Mouse (Mus musculus): ENCODE data around the gene Klhl7.

Gene Klhl7

GRCm38 (mm10) chr5:24181514-24182295 lies 81.3 kb downstream of the Klhl7 start:
- no peak for DNase-seq

DNA sequence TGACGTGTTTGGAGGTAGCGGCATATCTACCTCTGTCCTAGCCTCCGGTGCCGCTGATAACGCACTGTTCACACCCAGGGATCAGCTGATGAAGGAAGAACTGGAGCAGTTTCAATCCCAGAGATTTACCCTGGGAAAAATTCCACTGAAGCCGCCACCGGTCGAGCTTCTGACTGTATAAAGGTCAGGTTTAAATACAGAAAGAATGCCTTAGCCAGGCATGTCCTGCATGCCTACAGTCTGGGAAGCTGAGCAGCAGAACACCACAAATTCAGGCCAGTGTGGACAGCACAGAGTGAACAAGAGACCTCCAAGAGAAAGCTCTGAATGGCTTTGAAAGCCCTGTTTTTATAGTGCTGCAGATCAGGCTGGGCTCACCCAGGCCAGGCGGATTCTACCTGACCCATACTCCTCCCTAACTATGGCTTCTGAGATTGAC lies 81.9 kb downstream of the Klhl7 start:
- DNase-seq, result no peak

DNA sequence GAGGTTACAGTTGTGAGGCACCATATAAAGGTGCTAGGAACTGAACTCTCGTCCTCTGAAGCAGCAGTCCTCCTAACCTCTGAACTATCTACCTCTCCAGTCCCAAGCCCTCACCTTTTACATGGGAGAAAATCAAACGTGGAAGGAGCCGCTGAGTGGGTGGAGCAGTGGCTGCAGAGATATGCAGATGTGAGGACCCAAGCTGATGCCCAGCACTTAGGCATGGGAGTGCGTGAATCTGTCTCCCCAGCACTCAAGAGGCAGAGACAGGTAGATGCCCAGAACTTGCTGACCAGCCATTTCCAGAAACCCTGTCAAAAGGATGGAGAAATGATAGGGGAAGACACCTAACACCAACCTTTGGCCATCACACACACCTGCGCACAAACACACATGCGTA lies 82.7 kb downstream of the Klhl7 start:
- no peak for DNase-seq

GRCm38 (mm10) chr5:24184011-24184410 lies 83.6 kb downstream of the Klhl7 start:
- no peak for DNase-seq

DNA sequence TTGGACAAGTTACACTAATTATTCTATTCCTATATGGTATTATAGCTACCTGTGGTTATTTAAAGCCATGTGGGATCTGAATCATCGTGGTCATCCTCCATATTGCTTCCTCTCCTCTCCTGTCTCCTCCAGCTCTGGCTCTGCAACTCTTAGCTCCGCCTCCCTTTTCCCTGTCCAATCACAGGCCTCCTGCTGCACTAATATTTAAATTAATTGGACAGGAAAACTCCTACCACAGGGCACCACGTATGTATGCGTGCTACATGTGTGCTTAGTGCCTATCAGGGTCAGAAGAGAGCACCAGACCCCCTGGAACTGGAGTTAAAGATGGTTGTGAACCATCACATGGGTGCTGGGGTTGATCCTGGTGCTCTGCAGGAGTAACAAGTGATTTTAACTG lies 88.1 kb downstream of the Klhl7 start:
- no peak for DNase-seq

- peak; percentile 6 to 68 for DNase-seq
These were observed 91.4 kb downstream of the Klhl7 start for GRCm38 (mm10) chr5:24191821-24192220.

DNA sequence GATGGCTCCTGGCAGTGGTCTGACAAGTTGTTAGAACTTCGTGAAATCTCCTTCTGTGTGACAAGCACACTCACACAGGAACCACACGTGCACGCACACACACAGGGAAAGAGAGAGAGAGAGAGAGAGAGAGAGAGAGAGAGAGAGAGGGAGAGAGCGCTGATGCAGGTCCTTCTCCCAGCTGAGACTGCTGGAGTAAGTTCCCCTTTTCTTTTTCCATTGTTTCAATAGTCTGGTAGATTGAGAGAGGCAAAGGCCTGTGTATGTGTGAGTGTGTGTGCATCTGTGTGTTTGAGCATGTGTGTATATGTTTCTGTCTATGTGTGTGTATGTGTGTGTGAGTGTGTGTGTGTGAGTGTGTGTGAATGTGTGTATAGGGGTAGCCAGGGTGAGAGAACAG lies 100.6 kb downstream of the Klhl7 start:
- no peak for DNase-seq

DNA sequence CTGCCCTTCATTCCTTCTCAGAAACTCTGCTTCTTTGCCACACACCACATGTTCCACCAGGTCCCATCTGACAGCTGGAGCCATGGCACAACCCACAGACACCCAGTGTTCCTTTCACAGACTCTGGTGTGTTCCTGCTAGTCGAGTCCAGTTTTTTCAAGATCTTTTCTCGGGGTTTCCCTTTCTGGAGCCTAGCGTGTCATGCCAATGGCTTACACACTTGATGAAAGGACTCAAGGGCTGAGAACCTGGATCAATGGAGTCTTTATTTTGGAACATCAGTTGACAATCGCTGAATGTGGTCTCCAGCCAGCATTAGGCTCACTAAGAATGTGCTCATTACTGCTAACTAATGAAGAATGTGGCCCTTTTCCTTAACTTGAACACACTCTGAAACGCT lies 102.1 kb downstream of the Klhl7 start:
- DNase-seq, result no peak

- DNase-seq, result no peak
These were observed 102.9 kb downstream of the Klhl7 start for GRCm38 (mm10) chr5:24203266-24203665.

DNA sequence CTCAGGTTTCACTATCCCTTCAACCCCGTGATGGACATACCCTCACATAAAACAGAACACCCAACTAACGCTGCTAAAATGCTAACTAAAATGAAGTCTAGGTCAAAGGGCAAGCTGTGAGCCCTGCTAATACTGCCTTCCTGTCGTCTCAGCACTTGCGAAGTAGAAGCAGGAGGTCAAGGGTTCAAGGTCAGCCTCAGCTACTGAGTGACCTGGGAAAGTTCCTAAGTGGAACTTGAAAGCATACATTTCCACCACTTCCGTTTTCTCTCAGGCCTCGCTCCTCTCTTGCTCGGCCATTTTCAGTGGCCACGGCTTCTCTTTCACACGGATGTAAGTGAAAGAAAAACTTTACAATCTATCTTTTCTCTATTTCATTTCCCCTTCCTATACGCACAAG lies 107.6 kb downstream of the Klhl7 start:
- no peak for DNase-seq

DNA sequence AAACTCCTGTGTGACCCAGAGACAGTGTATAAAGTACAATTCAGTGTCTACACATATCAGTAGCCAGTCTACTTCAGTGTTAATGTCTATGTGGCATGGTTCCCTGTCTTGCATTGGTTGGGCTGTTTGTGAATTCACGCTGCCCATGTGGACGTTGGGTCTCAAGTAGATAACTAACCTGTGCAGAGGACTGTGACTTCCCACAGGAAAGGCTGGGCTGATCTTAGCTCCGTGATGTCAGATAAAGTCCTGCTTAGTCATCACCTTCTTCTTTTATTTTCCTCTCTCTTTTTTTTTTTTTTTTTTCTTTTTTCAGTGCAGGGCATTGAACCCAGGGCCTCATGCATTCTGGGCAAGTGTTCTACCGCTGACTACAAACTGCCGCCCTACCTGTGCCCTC lies 108.1 kb downstream of the Klhl7 start:
- no peak for DNase-seq

All from lung, postnatal 4 days (tissue).